Mouse (Mus musculus) embryonic facial prominence, embryonic 15.5 days (tissue): ENCODE measurements around the gene Tshz2. TPM values are rescaled to one million over a fixed set of nuclear protein-coding genes. Genes with fewer than 3 reads are reported as not detected.
"Not testable (repeated sequence)": the region's sequence is repeated elsewhere in the genome, so short reads cannot be mapped to it uniquely, and the experiment has no call there.

Experiments
- ATAC-seq: fragments of 200-750 bp; cut with Nextera tagmentation; 2 replicates; pipeline ENCODE4 v1.8.0; 2017; ENCODE audit warnings: low read depth, moderate TSS enrichment; ENCODE audit not compliant: insufficient number of reproducible peaks, low FRiP score, low TSS enrichment
- H3K27ac ChIP-seq: fragments of 300-500 bp; sonication (generic); replicated peaks from 2 replicates; pipeline ENCODE4 v1.5.1; 2015; ENCODE audit warnings: mild to moderate bottlenecking, inconsistent platforms
- H3K27me3 ChIP-seq: fragments of 300-500 bp; sonication (generic); 2 replicates; pipeline ENCODE4 v1.6.1; 2015; ENCODE audit warnings: inconsistent platforms
- H3K36me3 ChIP-seq: fragments of 300-500 bp; sonication (generic); 2 replicates; pipeline ENCODE4 v1.6.1; 2015; ENCODE audit warnings: mild to moderate bottlenecking, inconsistent platforms
- H3K4me1 ChIP-seq: fragments of 300-500 bp; sonication (generic); 2 replicates; pipeline ENCODE4 v1.6.1; 2015; ENCODE audit warnings: inconsistent platforms
- H3K4me2 ChIP-seq: fragments of 300-500 bp; sonication (generic); replicated peaks from 2 replicates; pipeline ENCODE4 v1.6.1; 2015; ENCODE audit warnings: mild to moderate bottlenecking, inconsistent platforms
- H3K4me3 ChIP-seq: fragments of 300-500 bp; sonication (generic); replicated peaks from 2 replicates; pipeline ENCODE4 v1.5.1; 2015; ENCODE audit warnings: mild to moderate bottlenecking, inconsistent platforms
- H3K9ac ChIP-seq: fragments of 300-500 bp; sonication (generic); 2 replicates; pipeline ENCODE4 v1.6.1; 2015; ENCODE audit warnings: inconsistent platforms
- H3K9me3 ChIP-seq: fragments of 300-500 bp; sonication (generic); replicated peaks from 2 replicates; pipeline ENCODE4 v1.6.1; 2016; ENCODE audit warnings: inconsistent platforms
- WGBS: fragments of 180-500 bp; shearing (Covaris S2); methylation state at CpG from one replicate; pipeline ENCODE4 v1.1.7; 2015; 5-methylcytosine and 5-hydroxymethylcytosine counted together
- polyA plus RNA-seq: library from polyadenylated mRNA; unstranded; fragments of >200 nt; fragmentation: Nextera tagmentation; extraction: Ambion mirVana; gene quantifications from 2 replicates; pipeline ENCODE4 v1.2.1, GENCODE M21; 2015

Tshz2 gene
- polyA plus RNA-seq, 1 experiment from 2014 or later = 10.5 TPM

GRCm38 (mm10) chr2:169761726-169762125, 128.9 kb downstream of the Tshz2 start:
- H3K4me3 ChIP-seq = no peak overlapping the region
- H3K9ac ChIP-seq = no peak overlapping the region
- H3K4me1 ChIP-seq = peaks cover 6% of the 10 kb centered on the region
- H3K27me3 ChIP-seq = no peaks in the 10 kb centered on the region
- no peaks in the 10 kb centered on the region for H3K9me3 ChIP-seq
- no peak overlapping the region for H3K27ac ChIP-seq
- no peak overlapping the region for H3K4me2 ChIP-seq
- ATAC-seq = no peak
- H3K36me3 ChIP-seq = no peaks in the 10 kb centered on the region
- WGBS = 40% methylated on average over 3 of the region's 3 CpGs

- no peaks in the 10 kb centered on the region for H3K27me3 ChIP-seq
- 73% methylated on average over 8 of the region's 8 CpGs for WGBS
- H3K9ac ChIP-seq = no peak overlapping the region
- no peaks in the 10 kb centered on the region for H3K9me3 ChIP-seq
- H3K4me3 ChIP-seq = no peak overlapping the region
- ATAC-seq = no peak
- H3K27ac ChIP-seq = no peak overlapping the region
- H3K4me1 ChIP-seq = peaks cover 6% of the 10 kb centered on the region
- H3K36me3 ChIP-seq = no peaks in the 10 kb centered on the region
- H3K4me2 ChIP-seq = no peak overlapping the region
Measured at GRCm38 (mm10) chr2:169762301-169762700, 129.5 kb downstream of the Tshz2 start.

- Histone ChIP-seq H3K9me3 (no peaks in the 10 kb centered on the region), H3K4me1 (no peaks in the 10 kb centered on the region), H3K4me3 (no peak overlapping the region), H3K36me3 (no peaks in the 10 kb centered on the region), H3K27me3 (no peaks in the 10 kb centered on the region), H3K27ac (no peak overlapping the region), H3K9ac (no peak overlapping the region), H3K4me2 (no peak overlapping the region)
- ATAC-seq = no peak
- 82% methylated on average over 8 of the region's 8 CpGs for WGBS
Measured at GRCm38 (mm10) chr2:169763716-169764115, 130.9 kb downstream of the Tshz2 start.

GRCm38 (mm10) chr2:169766247-169766646, 133.4 kb downstream of the Tshz2 start:
- Histone ChIP-seq H3K4me1 (no peaks in the 10 kb centered on the region), H3K36me3 (no peaks in the 10 kb centered on the region), H3K9me3 (no peaks in the 10 kb centered on the region), H3K4me3 (no peak overlapping the region), H3K27me3 (no peaks in the 10 kb centered on the region), H3K4me2 (no peak overlapping the region), H3K27ac (no peak overlapping the region), H3K9ac (no peak overlapping the region)
- 72% methylated on average over 8 of the region's 8 CpGs for WGBS
- ATAC-seq = no peak

GRCm38 (mm10) chr2:169767281-169767680, 134.5 kb downstream of the Tshz2 start:
- Histone ChIP-seq H3K4me2 (no peak overlapping the region), H3K27ac (no peak overlapping the region), H3K4me1 (no peaks in the 10 kb centered on the region), H3K36me3 (no peaks in the 10 kb centered on the region), H3K4me3 (no peak overlapping the region), H3K27me3 (no peaks in the 10 kb centered on the region), H3K9me3 (no peaks in the 10 kb centered on the region), H3K9ac (no peak overlapping the region)
- ATAC-seq = no peak
- WGBS = 74% methylated on average over 3 of the region's 3 CpGs

- no peaks in the 10 kb centered on the region for H3K9me3 ChIP-seq
- H3K4me3 ChIP-seq = no peak overlapping the region
- no peaks in the 10 kb centered on the region for H3K27me3 ChIP-seq
- H3K36me3 ChIP-seq = no peaks in the 10 kb centered on the region
- WGBS = 67% methylated on average over 4 of the region's 4 CpGs
- H3K27ac ChIP-seq = no peak overlapping the region
- H3K4me1 ChIP-seq = peaks cover 5% of the 10 kb centered on the region
- no peak overlapping the region for H3K4me2 ChIP-seq
- ATAC-seq = no peak
- H3K9ac ChIP-seq = no peak overlapping the region
Measured at GRCm38 (mm10) chr2:169775078-169775477, 142.3 kb downstream of the Tshz2 start.

GRCm38 (mm10) chr2:169777242-169777641, 144.4 kb downstream of the Tshz2 start:
- Histone ChIP-seq H3K36me3 (no peaks in the 10 kb centered on the region), H3K4me3 (no peak overlapping the region), H3K4me1 (peaks cover 5% of the 10 kb centered on the region), H3K4me2 (no peak overlapping the region), H3K27me3 (no peaks in the 10 kb centered on the region), H3K9ac (no peak overlapping the region), H3K27ac (no peak overlapping the region), H3K9me3 (no peaks in the 10 kb centered on the region)
- no peak for ATAC-seq
- 65% methylated on average over 4 of the region's 4 CpGs for WGBS

- no peak for ATAC-seq
- WGBS = 61% methylated on average over 2 of the region's 2 CpGs
Measured at GRCm38 (mm10) chr2:169777764-169778163, 145.0 kb downstream of the Tshz2 start.

GRCm38 (mm10) chr2:169778740-169779345, 146.0 kb downstream of the Tshz2 start:
- Histone ChIP-seq H3K4me3 (no peak overlapping the region), H3K27ac (no peak overlapping the region), H3K4me1 (peaks cover 5% of the 10 kb centered on the region), H3K9ac (no peak overlapping the region), H3K9me3 (no peaks in the 10 kb centered on the region), H3K36me3 (no peaks in the 10 kb centered on the region), H3K27me3 (no peaks in the 10 kb centered on the region), H3K4me2 (no peak overlapping the region)
- WGBS = 89% methylated on average over 6 of the region's 6 CpGs
- ATAC-seq = no peak

More at GRCm38 (mm10) chr2:169777764-169778163, 145.0 kb downstream of the Tshz2 start:
- Histone ChIP-seq H3K4me3 (no peak overlapping the region), H3K9ac (no peak overlapping the region), H3K27me3 (no peaks in the 10 kb centered on the region), H3K36me3 (no peaks in the 10 kb centered on the region), H3K27ac (no peak overlapping the region), H3K4me2 (no peak overlapping the region), H3K9me3 (no peaks in the 10 kb centered on the region), H3K4me1 (peaks cover 5% of the 10 kb centered on the region)

GRCm38 (mm10) chr2:169781671-169782070, 148.9 kb downstream of the Tshz2 start:
- ATAC-seq, H3K27ac ChIP-seq, H3K9ac ChIP-seq, H3K27me3 ChIP-seq, H3K4me3 ChIP-seq, H3K9me3 ChIP-seq, H3K4me2 ChIP-seq, H3K4me1 ChIP-seq, H3K36me3 ChIP-seq: not testable (repeated sequence)

- Histone ChIP-seq H3K36me3 (no peaks in the 10 kb centered on the region), H3K4me3 (no peak overlapping the region), H3K4me1 (peaks cover 13% of the 10 kb centered on the region), H3K27me3 (no peaks in the 10 kb centered on the region), H3K9ac (no peak overlapping the region), H3K4me2 (no peak overlapping the region), H3K27ac (no peak overlapping the region), H3K9me3 (no peaks in the 10 kb centered on the region)
- no peak for ATAC-seq
- 78% methylated on average over 26 of the region's 26 CpGs for WGBS
Measured at GRCm38 (mm10) chr2:169782874-169783680, 150.3 kb downstream of the Tshz2 start.

- Histone ChIP-seq H3K9ac (no peak overlapping the region), H3K36me3 (no peaks in the 10 kb centered on the region), H3K4me2 (no peak overlapping the region), H3K4me3 (no peak overlapping the region), H3K4me1 (peaks cover 14% of the 10 kb centered on the region), H3K9me3 (no peaks in the 10 kb centered on the region), H3K27ac (no peak overlapping the region), H3K27me3 (no peaks in the 10 kb centered on the region)
- WGBS = 94% methylated on average over 2 of the region's 2 CpGs
- no peak for ATAC-seq
Measured at GRCm38 (mm10) chr2:169783681-169784033, 150.8 kb downstream of the Tshz2 start.
